Mouse (Mus musculus): ENCODE results near the gene Lmbr1l.
"Not testable (repeated sequence)": the region's sequence is repeated elsewhere in the genome, so short reads cannot be mapped to it uniquely, and the experiment has no call there.

Lmbr1l gene

DNA sequence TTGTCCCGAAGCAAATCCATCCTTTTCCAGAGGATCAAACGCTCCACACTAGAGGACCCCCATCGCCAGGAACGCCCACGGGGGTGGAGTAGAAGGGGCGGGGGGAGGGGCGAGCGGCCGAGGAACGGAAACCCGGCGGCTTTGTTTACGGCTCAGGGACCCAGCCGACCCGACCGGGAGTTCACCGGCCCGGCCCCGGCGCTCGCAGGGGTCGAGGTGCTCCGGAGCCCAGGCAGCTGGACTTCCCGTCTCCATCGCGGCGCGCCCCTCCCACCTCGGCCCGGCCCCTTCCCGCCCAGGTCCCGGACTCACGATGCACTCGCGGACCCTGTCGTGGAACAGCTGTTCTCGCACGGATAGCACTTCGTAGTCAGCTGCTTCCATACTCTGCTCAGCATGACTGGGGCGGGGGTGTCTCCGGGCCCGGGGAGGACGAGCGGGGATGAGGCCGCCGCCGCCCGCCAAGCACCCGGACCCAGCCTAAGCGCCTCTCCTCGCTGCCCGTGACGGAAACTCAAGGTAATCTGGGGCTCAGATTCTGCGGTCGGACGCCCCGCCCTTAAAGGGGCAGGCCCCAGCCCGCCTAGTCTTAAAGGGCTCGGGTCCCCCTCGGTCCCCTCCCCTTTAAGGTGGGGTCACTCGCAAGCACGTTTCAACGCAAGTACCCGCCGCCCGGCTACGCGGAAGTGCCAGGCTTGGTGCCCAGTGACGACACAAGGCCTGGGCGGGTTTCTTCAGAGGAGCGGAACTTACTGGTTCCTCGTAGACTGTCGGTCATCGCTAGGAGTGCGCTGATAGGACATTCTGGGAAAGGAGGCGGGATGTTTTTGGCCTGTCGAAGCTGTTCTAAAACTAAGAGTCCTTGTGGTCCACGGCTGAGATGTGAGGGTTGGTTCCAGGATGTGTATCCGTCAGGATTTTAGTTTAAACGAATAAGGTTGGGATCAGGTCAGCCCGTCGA, at the start of gene Lmbr1l:
Gene Lmbr1l (minus strand): TSS at position 694 of the 961 bp plus-strand sequence.
- DNase-seq (ENCODE audit: low spot score), result peak; percentile 100

DNA sequence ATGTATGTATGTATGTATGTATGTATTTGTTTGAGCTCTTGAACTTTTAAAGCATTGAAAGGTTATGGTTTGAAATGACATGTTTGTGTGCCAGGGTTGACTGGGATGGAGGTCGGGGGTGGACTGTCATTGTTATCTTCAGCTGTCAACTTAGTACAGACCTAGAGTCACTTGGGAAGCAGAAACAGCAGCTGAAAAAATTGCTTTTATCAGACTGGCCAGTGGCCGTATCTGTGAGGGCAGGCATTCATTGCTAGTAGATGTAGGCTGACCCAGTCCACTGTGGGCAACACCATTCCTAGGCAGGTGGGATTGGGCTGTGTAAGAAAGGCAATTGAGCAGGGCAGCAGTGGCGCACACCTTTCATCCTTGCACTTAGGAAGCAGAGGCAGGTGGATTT, 41.5 kb upstream of the Lmbr1l start:
- DNase-seq (ENCODE audit: low spot score), result no peak

DNA sequence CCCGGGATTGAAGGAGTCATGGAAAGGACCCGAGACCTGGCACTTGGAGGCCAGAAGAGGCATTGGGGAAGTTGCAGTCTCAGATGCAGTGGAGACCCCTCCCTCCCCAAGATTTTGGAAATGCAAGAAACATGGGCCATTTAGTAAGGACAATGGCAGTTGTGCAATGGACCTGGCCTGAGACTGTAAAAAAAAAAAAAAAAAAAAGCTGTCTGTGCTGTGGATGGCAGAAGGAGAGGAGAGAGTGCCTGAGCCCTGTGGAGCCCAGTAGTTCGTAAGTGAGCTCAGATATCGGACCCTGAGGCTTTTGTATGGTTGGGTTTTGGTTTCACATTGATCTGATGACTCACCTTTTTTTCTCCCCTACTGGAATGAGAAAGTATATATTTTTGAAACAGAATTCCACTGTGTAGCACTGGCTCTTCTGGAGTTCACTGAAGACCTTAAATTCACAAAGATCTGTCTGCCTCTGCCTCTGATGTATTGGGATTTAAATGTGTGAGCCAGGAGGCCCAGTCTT, 40.9 kb upstream of the Lmbr1l start:
- DNase-seq (ENCODE audit: low spot score), result no peak

DNA sequence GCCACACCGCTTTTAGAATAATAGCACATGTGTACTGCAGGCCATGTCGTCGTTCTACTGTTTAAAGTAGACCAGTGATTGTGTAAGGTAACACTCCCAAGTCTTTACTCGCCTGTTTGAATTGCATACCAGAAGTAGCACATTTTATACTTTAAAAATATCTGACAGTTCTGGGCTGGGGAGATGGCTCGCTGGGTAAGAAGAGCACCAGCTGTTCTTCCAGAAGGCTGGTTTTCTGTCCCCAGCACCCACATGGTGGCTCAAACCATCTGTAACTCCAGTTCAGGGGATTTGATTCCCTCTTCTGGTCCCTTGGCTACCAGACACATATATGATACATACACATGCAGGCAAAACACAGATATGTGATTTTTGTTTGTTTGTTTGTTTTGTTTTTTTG, 39.4 kb upstream of the Lmbr1l start:
- no peak for DNase-seq (ENCODE audit: low spot score)

DNA sequence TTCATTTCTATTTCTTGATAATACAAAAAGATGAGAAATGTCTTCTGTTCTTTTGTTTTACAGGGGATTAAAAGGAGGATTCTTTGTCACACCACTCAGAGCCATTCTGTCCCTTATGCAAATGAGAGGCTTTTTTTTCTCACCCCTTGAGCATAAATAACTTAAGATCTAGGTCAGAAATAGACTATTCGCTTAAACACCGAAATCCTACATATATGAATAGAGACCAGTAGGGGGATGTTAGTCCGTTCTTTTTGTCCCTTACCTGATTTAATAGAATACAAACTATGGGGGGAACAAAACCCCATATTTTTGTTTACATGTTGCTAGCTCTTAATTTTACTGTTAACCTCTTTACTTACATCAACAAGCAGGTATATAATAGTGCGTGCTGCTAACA, 38.0 kb upstream of the Lmbr1l start:
- no peak for DNase-seq (ENCODE audit: low spot score)

DNA sequence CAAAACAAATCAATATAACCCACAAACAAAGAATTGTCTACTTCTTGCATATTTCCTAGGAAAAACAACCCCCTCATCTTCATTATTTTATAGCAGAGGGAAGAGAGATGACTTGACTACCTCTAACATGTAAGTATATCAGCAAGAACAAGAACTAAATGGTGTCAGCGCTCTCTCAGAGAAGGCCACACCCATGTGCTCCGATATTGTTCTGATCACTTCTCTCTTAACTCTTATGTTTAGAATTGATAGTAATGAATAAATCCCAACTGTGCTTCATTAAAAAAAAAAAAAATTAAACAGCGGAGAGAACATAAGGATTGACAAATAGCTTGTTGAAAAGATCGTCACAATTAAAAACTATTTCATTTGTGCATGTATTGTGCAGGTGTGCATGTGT, 37.3 kb upstream of the Lmbr1l start:
- DNase-seq (ENCODE audit: low spot score), result no peak

DNA sequence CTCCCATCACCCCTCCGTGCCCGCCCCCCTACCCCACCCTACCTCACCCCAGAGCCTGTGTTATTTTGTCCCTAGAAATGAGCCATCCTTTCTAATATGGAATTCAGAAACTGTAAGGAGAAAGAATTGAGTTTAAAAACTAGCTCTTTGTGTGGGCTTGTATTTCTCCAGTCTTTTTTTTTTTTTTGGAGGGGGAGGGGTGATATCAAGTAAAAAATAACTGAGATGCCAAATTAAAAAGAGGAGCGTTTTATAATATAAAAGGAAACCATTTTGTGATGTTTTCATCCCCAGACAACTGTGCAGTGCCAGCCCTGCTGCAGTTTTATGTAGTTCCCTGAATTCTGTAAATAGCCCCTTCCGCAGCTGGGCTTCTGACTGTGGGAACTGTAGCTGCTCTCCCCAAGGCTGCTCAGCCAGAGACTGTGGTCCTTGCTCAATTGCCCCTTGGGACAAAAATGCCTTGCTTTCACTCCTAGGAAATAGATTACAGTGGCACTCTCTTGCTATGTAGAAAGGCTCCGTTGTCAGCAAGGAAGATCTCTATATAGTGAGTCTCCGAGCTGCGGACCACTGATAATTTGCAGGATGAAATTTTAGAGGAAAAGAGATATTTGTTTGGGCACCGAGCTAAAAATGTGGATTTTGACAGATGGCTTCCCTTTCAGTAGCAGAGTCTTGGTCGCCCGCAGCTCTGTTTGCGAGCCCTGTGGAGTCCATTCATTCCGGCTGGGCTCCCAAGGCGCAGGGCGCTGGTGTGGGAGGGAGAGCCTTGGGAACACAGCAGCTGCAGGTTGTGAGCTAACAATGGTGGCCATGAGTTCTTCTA, 36.6 kb upstream of the Lmbr1l start:
- DNase-seq (ENCODE audit: low spot score), result no peak

DNA sequence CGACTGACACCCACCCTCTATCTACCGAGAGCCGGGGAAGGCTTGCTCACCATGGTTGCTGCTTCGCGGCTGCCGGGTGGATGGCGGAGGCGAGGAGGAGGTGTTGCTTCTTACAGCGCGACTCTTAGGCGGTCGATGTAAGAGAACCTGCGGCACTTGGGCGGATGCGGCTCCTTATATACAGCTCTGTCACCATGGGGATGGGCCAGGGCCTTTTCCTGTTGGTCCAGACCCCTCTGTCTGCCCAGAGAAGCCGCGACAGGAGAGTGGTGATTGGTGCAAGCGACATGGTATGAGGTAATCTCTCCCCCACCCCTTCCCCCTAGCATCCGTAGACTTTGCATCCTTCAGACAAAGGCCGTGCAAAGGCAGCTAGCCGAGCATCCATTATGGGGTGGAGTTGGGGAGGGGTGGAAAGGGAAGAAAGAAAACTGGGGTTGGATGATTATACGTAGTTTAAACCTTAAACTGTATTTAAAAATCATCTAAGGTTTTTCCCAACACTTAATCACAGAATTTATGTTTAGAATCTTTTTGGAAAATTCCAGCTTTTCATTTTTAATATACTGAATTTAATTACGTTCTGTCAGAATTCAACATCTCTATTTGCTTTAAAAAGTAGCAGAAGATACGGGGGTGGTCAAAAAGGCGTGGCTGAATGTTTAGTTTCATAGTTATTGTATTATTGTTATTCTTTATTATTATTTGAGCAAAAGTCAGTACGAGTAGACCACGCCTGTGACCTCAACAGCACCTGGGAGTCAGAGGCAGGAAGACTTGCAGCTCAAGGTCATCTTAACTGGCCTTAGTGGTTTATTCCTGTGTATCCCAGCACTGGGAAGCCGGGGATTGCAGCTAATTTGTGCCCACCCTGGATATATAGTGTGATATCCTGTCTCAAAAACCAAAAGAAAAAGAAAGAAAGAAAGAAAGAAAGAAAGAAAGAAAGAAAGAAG, 35.6 kb upstream of the Lmbr1l start, which contains the start of the genes Gm49450 and Tuba1a:
Gene Gm49450 (minus strand): TSS at position 151 of the 956 bp plus-strand sequence.
Gene Tuba1a (minus strand): TSS at position 303 of the 956 bp plus-strand sequence.
- DNase-seq (ENCODE audit: low spot score), result peak; percentile 96

DNA sequence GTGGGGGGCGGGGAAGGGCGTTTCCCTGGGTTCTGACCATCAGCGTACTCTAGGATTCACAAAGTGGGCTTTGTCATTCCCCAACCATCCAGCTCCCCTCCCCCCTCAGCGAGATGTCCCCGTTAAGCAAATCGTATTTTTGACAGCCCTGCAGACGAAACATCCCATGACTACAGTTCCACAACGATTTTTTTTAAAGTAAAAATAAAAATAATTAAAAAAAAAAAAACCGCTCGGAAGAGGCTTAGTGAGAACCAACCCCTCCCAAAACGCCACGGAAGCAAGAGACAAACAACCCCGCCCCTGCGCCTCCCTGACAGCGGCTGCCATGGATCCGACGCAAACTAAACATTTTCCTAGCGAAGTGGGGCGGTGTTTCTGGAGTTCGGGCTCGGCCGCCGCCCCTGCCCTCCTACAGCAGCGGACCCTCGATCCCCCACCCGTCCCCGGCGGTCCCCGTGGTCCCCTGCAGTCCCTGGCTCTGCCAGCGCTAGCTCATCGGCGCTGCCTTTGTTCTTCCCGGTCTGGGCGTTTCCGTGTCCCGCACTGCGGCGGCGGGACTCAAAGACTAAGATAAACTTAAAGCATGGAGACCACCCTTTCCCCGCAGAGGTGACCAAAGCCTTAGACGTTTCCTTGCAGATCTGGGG, 34.8 kb upstream of the Lmbr1l start:
- DNase-seq (ENCODE audit: low spot score), result peak; percentile 78

DNA sequence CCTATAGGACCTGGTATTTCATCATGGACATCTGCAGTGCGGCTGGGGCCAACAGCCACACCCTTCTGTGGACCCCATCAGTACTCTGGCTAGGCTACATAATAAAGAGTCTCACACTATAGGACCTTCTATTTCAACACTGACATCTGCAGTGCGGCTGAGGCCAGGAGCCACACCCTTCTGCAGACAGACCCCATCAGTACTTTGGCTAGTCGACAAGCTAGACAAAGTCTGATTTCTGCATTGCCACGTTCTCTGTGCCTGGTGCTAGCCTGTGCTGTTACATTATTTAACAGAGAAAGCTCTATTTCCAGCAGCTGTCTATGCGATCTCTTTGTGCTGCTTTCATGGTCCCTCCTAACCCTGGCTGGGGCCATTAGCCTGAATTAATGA, 34.0 kb upstream of the Lmbr1l start:
- no peak for DNase-seq (ENCODE audit: low spot score)

DNA sequence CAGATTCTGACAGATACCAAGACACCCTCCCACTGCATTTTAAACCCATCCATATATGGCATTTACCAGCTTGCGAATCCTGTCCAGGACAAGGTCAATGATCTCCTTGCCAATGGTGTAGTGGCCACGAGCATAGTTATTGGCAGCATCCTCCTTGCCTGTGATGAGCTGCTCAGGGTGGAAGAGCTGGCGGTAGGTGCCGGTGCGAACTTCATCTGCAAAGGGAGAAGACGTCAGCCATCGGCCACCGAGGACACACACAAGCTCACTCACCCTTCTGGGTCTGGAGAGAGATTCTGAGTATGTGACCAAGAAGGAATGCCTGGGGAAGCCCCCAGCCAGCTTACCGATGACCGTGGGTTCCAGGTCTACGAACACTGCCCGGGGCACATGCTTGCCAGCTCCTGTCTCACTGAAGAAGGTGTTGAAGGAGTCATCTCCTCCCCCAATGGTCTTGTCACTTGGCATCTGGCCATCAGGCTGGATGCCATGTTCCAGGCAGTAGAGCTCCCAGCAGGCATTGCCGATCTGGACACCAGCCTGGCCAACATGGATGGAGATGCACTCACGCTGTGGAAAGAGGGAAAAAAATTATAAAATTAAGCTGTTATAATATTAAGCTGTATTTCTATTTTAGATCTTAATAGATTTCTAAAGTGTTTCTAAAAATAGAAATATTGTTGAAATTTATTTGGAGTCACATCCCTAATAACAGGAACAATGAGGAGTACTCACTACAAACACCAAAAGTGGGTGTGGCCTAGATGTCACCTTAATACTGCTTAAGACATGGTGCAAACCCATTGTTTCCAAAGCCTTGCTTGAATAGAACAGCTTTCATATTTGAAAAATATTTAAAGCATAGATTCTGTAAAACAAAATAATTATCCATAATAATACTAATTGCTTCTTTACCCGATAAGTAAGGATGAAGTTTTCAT, 33.4 kb upstream of the Lmbr1l start:
- DNase-seq (ENCODE audit: low spot score), result not testable (repeated sequence)

DNA sequence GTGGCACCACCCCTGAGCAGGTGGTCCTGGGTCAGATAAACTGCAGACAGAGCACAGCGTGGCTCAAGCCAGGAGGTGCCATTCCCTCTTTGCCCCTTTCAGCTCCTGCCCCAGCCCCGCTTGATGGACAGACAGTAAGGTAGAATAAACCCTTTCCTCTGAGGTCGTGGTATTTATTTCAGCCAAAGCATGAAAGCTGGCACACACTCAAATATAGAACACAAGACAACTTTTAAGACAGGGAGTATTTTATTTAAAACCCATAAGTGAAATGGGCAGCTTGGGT, 31.5 kb upstream of the Lmbr1l start:
- DNase-seq (ENCODE audit: low spot score), result no peak

DNA sequence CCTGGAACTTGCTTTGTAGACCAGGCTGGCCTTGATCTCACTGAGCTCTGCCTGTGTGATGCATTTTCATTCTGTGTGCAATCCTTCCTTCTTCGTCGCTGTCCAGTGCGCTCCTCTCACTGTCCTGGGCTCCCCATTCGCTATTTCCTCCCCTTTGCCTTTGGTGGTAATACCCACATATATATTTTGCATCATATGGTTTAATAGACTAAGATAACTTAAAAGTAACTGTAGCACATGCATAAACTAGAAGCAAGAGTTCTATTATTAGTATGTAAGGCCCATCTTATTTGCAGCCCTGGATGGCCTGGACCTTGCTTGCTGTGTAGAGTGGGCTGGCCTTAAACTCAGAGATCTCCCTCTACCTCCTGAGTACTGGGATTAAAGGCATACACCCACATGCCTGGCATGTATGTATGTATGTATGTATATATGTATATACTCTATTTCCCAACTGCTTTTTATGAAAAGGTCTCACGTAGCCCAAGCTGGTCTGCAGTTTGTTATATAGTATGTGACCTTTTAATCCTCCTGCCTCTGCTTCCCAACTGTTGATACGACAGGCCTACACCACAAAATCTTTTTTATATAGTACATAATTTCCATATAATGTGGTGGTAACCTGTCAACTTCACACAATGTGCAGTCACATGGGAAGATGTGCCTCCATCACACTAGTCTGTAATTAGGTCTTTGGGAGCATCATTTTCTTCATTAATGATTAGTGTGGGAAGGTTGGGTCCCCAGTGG, 31.0 kb upstream of the Lmbr1l start:
- DNase-seq (ENCODE audit: low spot score), result no peak

DNA sequence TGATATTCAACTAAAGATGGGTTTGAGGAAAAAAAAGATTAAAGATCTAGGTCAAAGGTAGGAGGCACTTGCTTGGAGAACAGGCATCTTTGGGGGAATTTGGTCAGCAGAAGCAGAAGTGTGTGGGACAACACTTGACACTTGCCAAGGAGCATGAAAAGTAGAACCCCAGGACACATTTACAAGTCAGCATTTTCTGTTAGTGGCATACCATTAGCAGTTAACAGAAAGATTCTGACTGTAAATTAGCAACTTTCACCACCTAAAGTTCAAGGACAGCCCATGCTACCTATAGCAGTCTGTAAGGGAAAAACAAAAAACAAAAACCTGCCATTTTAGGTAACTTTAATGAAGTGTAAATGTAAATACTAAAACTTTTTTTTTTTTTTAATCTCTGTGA, 30.4 kb upstream of the Lmbr1l start:
- DNase-seq (ENCODE audit: low spot score), result no peak

DNA sequence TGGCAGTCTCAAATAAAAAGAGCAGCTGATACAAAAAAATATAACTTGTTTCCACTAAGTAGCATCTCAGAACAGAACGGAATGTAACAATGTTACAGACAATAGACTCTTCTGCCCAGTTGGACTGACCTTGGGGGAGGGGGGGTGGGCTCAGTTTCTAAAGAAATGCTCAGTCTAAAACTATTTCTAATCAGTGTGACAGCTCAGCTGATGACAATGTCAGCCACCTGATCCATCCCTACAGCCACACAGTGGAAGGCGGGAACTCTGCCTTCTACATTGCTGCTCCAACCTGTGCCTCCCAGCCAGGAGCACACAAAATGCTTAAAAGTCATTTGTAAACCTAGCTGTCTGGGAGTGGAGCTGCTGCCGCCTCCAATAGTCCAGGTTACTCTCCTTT, 29.9 kb upstream of the Lmbr1l start:
- no peak for DNase-seq (ENCODE audit: low spot score)

DNA sequence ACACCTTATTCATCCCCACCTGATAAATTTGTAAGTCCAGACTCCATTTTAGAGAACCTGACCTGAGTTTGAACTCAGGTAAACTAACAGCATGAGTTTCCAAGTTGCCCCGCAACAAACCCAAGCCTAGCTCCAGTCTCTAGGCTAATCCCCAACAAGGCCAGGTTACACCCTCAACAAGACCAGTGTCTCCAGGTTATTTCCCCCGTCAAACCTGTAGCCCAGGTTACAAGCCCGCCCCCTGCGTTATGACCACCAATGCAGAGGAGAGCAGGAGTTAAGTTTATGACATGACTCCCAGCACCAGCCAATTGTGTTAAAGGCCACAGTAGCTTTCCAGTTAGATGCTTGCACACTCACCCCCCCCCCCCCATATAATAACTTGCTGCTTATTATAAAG, 25.1 kb upstream of the Lmbr1l start:
- no peak for DNase-seq (ENCODE audit: low spot score)

DNA sequence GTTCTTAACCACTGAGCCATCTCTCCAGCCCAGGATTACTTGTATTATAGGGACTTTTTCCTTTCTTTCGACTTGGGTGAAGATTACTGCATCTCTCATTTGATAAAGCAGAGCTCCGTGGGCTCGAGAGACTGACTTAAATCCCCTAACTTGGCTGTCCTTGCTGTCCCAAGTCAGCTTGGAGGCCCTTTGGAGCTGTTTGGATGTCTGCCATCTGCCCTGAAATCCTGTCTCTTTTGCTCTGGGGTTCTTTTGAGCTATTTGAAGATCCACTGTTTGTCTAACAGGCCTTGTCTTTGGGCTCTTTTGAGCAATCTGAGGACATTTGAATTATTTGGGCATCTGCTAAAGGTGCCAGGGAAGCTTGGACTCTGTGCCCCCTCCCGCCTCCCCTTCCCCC, 24.1 kb upstream of the Lmbr1l start:
- no peak for DNase-seq (ENCODE audit: low spot score)

DNA sequence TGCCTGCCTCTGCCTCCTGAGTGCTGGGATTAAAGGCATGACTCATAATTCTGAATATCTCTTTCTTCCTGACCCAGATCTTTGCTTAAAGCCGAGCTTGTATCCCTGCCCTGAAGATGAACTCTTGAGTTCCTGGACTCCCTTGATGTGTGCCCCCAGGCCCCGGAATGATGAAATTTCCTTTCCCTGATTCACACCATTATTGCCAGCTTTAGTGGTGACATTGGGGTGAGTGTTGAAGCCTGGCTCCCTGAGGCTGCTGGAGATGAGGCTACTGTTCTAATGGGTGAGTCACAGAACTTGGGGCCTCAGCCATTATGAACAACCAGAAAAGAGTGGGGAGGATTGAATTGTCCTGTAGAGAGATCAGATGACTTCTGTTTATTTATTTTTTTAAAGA, 23.5 kb upstream of the Lmbr1l start:
- DNase-seq (ENCODE audit: low spot score), result no peak

DNA sequence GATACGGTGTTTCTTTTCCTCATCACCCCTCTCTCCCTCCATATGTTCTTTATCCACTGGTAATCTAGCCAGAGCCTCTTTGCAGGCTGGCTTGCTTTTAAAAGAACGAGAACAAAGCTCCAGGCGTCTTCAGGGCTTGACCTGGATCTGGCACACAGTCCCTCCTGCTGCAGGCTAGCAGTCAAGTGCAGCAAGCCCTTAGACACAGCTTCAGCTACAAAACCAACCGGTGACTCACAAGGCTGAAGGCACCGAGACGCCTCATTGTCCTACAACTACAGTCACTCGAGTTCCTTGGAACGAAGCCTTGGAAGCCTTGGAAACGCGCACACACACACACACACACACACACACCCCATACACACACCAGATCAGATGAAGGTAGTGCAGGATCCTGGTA, 22.8 kb upstream of the Lmbr1l start:
- DNase-seq (ENCODE audit: low spot score), result no peak

Data from lung, postnatal 25 days (tissue).